Mouse (Mus musculus) WW6 (cell line): ENCODE results near the gene Gm11060.

Source experiments
- DNase-seq: peaks from one replicate; pipeline ENCODE4 v3.0.0-alpha.2; 2013; ENCODE audit warnings: low read depth, low spot score

Gm11060 gene

GRCm38 (mm10) chr2:105117669-105118068 is 25.9 kb downstream of the Gm11060 start:
- no peak for DNase-seq

- DNase-seq, result no peak
These were observed 30.4 kb downstream of the Gm11060 start for GRCm38 (mm10) chr2:105122216-105122615.

DNA sequence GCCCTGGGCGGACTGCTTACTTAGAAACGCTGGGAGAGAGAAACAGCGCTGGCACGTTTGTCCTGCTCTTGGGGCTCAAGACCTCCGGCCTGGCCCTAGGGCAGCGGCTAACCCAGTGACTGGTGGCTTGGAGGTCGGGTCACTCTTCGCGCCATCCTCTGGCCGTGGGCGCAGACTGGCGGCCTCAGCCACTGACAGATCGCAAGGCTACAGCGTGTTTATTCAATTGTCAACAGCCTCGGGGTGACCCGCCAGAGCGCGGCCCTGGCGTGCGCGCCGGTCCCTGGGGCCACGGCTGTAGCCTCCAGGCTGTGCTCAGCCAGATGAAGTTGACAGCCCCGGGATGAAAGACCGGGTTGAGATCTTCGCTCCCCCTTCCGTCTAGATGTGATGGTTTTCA is 31.1 kb downstream of the Gm11060 start:
- DNase-seq, result no peak

- DNase-seq, result no peak
These were observed 31.6 kb downstream of the Gm11060 start for GRCm38 (mm10) chr2:105123431-105123830.

DNA sequence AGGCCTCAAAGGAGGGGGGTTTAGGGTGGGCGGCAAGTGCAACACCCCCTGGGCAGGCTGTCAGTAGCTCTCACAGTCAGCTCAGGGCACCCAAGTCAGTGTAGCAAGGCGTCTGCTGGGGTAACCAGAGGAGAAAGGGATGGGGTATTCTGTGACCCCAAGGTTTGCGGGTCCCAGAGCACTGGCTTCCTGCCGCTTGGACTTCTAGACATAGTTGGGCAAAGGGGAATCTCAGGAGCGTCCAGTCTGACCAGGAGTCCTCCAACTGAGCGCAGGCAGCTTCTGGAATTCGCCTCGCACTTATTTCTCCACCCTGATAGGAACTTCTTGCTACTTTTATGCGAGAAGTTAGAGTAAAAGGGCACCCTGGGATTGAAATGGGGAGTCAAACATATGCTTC is 32.1 kb downstream of the Gm11060 start:
- no peak for DNase-seq

DNA sequence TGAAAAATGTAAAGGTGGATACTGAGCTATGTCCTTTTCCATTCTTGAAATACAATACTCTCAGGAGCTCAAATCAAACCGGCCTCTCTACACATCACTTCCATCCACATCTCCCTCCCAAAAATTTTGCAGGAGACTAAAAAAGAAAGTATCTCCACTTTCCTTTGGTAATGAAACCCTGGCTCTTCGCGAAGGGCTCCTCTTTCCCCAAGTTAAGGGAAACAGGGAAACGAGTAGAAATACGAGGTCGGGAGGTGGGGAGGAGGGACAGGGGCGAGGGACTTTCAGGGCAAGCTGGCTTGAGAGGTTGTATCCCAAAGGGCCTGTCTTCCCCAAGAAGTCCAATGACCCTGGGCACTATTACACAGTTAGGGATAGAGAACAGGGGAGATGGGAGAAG is 32.6 kb downstream of the Gm11060 start:
- DNase-seq, result no peak

- DNase-seq, result no peak
These were observed 33.4 kb downstream of the Gm11060 start for GRCm38 (mm10) chr2:105125205-105125604.

DNA sequence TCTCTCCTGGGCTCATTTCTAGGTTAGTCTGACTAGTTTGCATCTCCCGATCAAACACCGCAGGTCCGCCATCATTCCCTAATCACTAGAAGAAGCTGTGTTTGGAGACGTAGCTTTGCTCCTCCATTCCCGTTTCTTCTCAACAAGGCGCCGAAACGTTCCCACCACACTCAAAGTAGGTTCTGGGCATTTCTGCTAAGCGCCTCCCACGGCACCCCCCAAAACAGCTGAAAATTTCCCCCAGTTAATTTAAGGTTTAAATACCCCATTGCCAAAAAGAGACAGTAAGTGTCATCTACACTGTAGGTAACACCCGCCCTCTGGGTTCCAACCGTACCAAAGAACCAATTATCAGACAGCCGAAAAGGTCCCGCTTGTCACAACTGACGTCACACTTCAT is 33.8 kb downstream of the Gm11060 start:
- no peak for DNase-seq

- no peak for DNase-seq
These were observed 34.5 kb downstream of the Gm11060 start, which contains the start of gene Wt1 for GRCm38 (mm10) chr2:105126279-105126678. Gene Wt1 (plus strand): TSS chr2:105126529.

GRCm38 (mm10) chr2:105126691-105127530 is 35.1 kb downstream of the Gm11060 start:
- DNase-seq, result no peak

- DNase-seq, result no peak
These were observed 36.0 kb downstream of the Gm11060 start for GRCm38 (mm10) chr2:105127531-105128480.

- DNase-seq, result no peak
These were observed 36.7 kb downstream of the Gm11060 start for GRCm38 (mm10) chr2:105128564-105128963.

DNA sequence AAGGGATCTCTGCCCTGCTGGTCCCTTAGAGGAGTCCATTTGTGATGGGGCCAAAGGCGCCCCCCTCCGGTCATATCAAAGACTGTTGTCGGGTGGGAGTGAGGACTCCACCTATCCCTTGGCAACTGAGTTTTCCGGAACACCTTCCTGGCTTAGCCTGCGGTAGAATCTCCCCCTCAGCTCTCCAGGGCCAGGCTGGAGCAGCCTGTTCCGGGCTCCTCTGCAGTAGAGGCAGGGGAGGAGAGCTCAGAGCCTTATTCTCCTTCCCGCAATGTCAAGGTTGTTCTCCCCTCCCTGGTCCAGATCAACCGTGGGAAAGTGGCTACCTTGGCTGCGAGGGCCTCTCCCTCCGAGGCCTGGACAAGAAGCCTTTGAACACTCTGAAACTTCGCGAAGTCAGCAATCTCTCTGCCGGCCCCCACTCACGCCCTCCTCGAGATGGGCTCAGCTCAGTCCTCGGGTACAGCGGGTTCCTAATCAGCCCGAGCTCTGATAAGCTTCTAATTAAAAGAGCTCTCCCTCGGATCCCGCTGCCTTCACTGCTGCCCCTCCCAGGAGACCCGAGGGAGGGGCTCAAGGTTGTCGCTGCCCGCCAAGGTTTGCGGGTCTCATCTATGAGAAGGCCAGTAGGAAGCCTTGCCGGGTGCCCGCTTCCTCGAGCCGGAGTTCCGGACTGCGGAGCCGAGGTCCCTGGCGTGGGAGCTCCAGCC is 38.7 kb downstream of the Gm11060 start:
- DNase-seq, result no peak

DNA sequence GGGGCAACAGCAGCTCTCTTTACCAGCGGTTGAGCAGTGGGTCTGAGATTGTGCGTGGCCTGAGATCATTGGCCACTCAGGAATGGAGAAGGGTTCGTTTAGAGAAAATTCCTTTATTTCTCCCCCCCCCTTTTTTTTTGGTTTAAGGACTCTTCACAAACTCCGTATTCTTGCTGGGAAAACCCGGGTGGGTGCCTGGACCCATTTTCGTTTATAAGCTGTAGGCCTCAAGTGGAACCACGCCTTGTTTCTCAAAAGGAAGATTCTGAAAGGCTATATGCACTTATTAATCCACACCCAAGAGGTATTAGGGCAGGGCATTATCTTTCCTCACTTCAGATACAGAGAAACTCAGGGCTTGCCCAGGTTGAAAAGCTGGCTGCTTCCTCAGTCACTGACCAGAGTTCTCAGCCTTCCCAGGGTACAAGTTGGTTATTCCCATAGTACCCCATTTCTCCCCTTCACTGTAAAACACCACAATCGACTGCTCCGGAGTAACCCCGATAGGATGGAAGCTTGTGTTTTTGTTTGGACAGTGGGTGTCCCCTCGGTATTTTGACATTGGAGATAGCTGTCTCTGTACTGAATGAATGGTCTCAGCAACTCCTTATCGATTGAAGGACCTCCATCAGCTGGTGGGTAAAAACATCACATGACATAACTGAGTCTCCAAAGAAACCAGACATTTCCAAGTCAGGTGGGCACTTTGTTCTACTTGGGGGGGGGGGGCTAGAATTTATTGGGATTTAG is 39.4 kb downstream of the Gm11060 start:
- no peak for DNase-seq

- no peak for DNase-seq
These were observed 39.9 kb downstream of the Gm11060 start for GRCm38 (mm10) chr2:105131811-105132100.

- no peak for DNase-seq
These were observed 40.5 kb downstream of the Gm11060 start for GRCm38 (mm10) chr2:105132300-105132699.

DNA sequence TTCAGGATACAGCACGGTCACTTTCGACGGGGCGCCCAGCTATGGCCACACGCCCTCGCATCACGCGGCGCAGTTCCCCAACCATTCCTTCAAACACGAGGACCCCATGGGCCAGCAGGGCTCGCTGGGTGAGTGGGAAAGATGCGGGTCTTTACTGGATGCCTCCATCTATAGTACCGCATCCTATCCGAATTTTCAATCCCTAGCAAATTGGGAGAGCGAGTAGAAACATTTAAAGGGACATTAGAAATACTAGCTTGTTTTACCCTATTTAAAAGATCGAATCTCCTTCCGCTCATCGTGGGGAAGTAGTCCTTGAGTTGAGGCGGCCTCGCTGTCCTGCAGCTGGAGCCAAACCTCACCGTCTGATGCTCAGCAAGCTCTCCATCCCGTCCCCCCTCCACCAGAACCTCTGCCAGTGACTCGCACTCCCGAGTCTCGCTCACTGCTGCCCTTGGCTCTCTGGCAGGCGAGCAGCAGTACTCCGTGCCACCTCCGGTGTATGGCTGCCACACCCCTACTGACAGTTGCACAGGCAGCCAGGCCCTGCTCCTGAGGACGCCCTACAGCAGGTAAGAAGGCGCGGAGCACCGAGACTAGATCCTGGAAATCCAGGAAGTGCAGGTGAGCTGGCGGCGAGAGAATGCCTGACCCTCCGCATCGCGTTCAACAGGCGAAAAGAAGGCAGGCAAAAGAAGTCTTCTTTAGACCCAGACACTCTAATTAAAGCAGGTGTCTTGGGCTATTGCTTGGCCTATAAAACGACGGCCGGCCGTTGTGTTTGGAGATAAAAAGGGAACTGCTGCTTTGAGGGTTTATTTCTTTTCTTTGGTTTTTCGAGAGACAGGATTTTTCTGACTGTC is 41.3 kb downstream of the Gm11060 start:
- DNase-seq, result no peak

DNA sequence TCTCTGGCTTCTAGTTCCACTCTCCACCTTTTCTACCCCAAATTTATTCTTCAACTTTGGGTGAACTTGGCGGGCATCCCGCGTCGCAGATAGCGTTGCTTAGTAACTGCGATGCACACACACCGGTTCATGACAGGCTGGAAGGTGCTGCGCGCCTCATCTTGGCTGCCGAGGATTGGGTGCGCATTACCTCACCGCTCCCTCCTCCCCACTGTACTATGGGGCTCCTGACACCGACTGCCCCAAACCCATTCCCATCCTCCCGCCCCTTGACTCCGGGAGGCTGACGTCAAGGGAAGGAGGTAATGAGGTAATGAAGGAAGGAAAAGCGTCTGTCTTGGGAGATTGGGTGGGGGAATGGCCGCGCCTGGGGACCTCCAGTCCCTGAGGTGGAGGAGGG is 42.5 kb downstream of the Gm11060 start:
- DNase-seq, result no peak

DNA sequence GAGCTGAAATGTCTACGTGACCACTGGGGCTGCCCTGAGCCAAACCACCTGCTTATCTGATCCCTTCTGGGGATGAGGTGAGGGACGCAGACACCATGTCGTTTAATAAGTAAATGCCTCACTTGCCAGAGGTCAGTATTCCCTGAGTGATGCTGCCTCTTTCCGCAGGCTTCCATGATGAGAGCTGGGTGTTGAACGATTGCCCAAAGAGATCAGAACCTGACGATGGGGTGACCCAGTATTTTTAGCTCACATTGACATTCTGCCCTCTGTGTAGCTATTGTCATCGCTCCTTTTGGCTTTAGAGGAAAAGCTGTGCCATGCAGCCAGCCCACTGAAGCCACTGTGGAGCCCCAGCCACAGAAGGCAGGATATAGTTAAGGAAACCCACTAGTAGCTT is 47.7 kb downstream of the Gm11060 start:
- DNase-seq, result no peak

DNA sequence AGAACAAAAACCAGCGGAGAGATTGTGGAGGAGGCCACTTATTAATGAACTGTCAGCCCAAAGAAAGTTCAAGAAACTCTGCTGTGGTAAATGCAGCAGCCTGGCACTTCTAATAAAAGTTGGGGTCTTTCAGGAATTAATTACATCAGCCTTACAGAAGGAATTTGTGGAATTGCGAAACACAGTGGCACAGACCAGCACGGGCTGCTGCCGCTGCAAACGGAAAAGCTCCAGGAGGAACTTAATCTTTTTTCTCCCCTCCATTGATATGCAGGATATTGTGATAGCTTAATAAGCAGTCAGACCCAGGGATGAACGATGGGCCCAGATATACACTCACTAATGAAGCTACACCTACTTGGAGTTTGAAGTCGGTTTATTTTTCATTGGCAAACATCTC is 49.6 kb downstream of the Gm11060 start:
- no peak for DNase-seq
